Comparison of ENCODE assay signal across 21 mouse cellular contexts in genomic region chr15:12901197-12901570, GRCm38 (mm10).
DNase-seq lines count a peak whose midpoint lies in the region; ATAC-seq and TF ChIP-seq lines count a peak whose summit lies in the region.
"Had no signal": no experiment of that assay in that cellular context is flagged by ENCODE, and none has a peak within 500 bp of the region (broad histone marks: within the 10 kb centered on the region; RNA-seq: fewer than 3 reads in every experiment).

No protein-coding gene starts in this region.

- H3K4me1 ChIP-seq in forebrain, embryonic 15.5 days, result no peaks in the 10 kb centered on the region
- no peaks in the 10 kb centered on the region for H3K4me1 ChIP-seq in forebrain, embryonic 12.5 days
- H3K4me1 ChIP-seq in forebrain, embryonic 16.5 days (replicated peaks; ENCODE audit: control insufficient read depth, insufficient read depth, low read length), result no peaks in the 10 kb centered on the region
- no peaks in the 10 kb centered on the region for H3K4me1 ChIP-seq in midbrain, postnatal 0 days (ENCODE audit: insufficient read depth, low read length)
- H3K4me1 ChIP-seq: embryonic facial prominence, embryonic 13.5 days; heart, embryonic 15.5 days; hindbrain, embryonic 10.5 days; intestine, embryonic 15.5 days had no signal

- 0 out of 2 replicates have a peak, but pooled peaks have one; percentile 20 for ATAC-seq in forebrain, embryonic 15.5 days (replicated peaks)
- ATAC-seq in forebrain, embryonic 12.5 days (ENCODE audit: low FRiP score), result no peak
- peak; percentile 37; the same call in 1 of the 2 replicates for ATAC-seq in forebrain, embryonic 16.5 days
- peak; percentile 78; the same call in 1 of the 2 replicates for ATAC-seq in midbrain, postnatal 0 days (ENCODE audit: low FRiP score)
- ATAC-seq: intestine, embryonic 15.5 days; Patski had no signal

- DNase-seq in ZHBTc4 (ENCODE audit: low read depth, low spot score), result peak; percentile 41
- no peak for DNase-seq in midbrain, postnatal 0 days (ENCODE audit: low spot score)
- DNase-seq in lung, adult 18-20 months, result no peak
- no peak for DNase-seq in kidney, adult 18-20 months
- DNase-seq: adrenal gland, postnatal 10 days; cerebellum, adult 11-12 months; cerebellum, adult 9-11 months; cerebellum, postnatal 36 days; gastrocnemius, postnatal 10 days; heart, adult 2 months had no signal

- H3K9ac ChIP-seq in forebrain, embryonic 15.5 days (replicated peaks), result no peak overlapping the region
- no peak overlapping the region for H3K9ac ChIP-seq in forebrain, embryonic 12.5 days
- H3K9ac ChIP-seq in forebrain, embryonic 16.5 days (replicated peaks; ENCODE audit: low read depth, low read length), result no peak overlapping the region
- H3K9ac ChIP-seq in midbrain, postnatal 0 days (replicated peaks; ENCODE audit: low read length, poor library complexity, severe bottlenecking), result no peak overlapping the region
- H3K9ac ChIP-seq: embryonic facial prominence, embryonic 13.5 days; heart, embryonic 15.5 days; hindbrain, embryonic 14.5 days; intestine, embryonic 15.5 days had no signal

- H3K4me3 ChIP-seq in forebrain, embryonic 15.5 days, result no peak overlapping the region
- H3K4me3 ChIP-seq in forebrain, embryonic 12.5 days (replicated peaks), result no peak overlapping the region
- no peak overlapping the region for H3K4me3 ChIP-seq in forebrain, embryonic 16.5 days (replicated peaks; ENCODE audit: low read length)
- H3K4me3 ChIP-seq in midbrain, postnatal 0 days (ENCODE audit: low read depth, low read length), result no peak overlapping the region
- H3K4me3 ChIP-seq: embryonic facial prominence, embryonic 13.5 days; heart, adult 2 months; heart, embryonic 15.5 days; hindbrain, embryonic 10.5 days; intestine, embryonic 15.5 days had no signal

- 0 out of 2 replicates have a peak overlapping the region, but pooled peaks have one; percentile 27 for H3K27ac ChIP-seq in forebrain, embryonic 15.5 days (replicated peaks)
- H3K27ac ChIP-seq in forebrain, embryonic 12.5 days, result no peak overlapping the region
- no peak overlapping the region for H3K27ac ChIP-seq in forebrain, embryonic 16.5 days (ENCODE audit: low read length)
- no peak overlapping the region for H3K27ac ChIP-seq in midbrain, postnatal 0 days (ENCODE audit: low read depth, low read length)
- H3K27ac ChIP-seq: embryonic facial prominence, embryonic 13.5 days; heart, adult 2 months; heart, embryonic 15.5 days; hindbrain, embryonic 10.5 days; hindbrain, embryonic 14.5 days; intestine, embryonic 15.5 days had no signal

- no peaks in the 10 kb centered on the region for H3K27me3 ChIP-seq in forebrain, embryonic 15.5 days
- no peaks in the 10 kb centered on the region for H3K27me3 ChIP-seq in forebrain, embryonic 12.5 days
- no peaks in the 10 kb centered on the region for H3K27me3 ChIP-seq in forebrain, embryonic 16.5 days (replicated peaks; ENCODE audit: control insufficient read depth, insufficient read depth, low read length)
- no peaks in the 10 kb centered on the region for H3K27me3 ChIP-seq in midbrain, postnatal 0 days (ENCODE audit: insufficient read depth, low read length)
- H3K27me3 ChIP-seq: CH12.LX; embryonic facial prominence, embryonic 13.5 days; heart, embryonic 15.5 days; intestine, embryonic 15.5 days; Patski had no signal

- peaks cover 61% of the 10 kb centered on the region for H3K36me3 ChIP-seq in forebrain, embryonic 15.5 days
- peaks cover 81% of the 10 kb centered on the region for H3K36me3 ChIP-seq in forebrain, embryonic 12.5 days (replicated peaks)
- H3K36me3 ChIP-seq in forebrain, embryonic 16.5 days (ENCODE audit: control insufficient read depth, insufficient read depth), result peaks cover 28% of the 10 kb centered on the region
- peaks cover 21% of the 10 kb centered on the region for H3K36me3 ChIP-seq in midbrain, postnatal 0 days (ENCODE audit: insufficient read depth, low read length)

- 68% methylated on average over 8 of the region's 8 CpGs for WGBS in forebrain, embryonic 15.5 days
- 73% methylated on average over 8 of the region's 8 CpGs for WGBS in forebrain, embryonic 12.5 days
- WGBS in forebrain, embryonic 16.5 days, result 65% methylated on average over 8 of the region's 8 CpGs
- WGBS in midbrain, postnatal 0 days, result 54% methylated on average over 8 of the region's 8 CpGs

- TF ChIP-seq CTCF in midbrain, postnatal 0 days (IDR thresholded peaks at IDR 0.05), result no peak

- no peak overlapping the region for H3K4me2 ChIP-seq in forebrain, embryonic 15.5 days (replicated peaks)
- H3K4me2 ChIP-seq in forebrain, embryonic 12.5 days, result no peak overlapping the region
- no peak overlapping the region for H3K4me2 ChIP-seq in forebrain, embryonic 16.5 days (ENCODE audit: low read length)
- H3K4me2 ChIP-seq in midbrain, postnatal 0 days (ENCODE audit: low read depth, low read length, poor library complexity, severe bottlenecking), result no peak overlapping the region
- H3K4me2 ChIP-seq: embryonic facial prominence, embryonic 13.5 days; heart, embryonic 11.5 days; heart, embryonic 15.5 days; hindbrain, embryonic 14.5 days; intestine, embryonic 15.5 days had no signal

- H3K9me3 ChIP-seq in forebrain, embryonic 15.5 days, result no peaks in the 10 kb centered on the region
- H3K9me3 ChIP-seq in forebrain, embryonic 12.5 days, result no peaks in the 10 kb centered on the region
- no peaks in the 10 kb centered on the region for H3K9me3 ChIP-seq in forebrain, embryonic 16.5 days (ENCODE audit: control insufficient read depth, low read length)
- no peaks in the 10 kb centered on the region for H3K9me3 ChIP-seq in midbrain, postnatal 0 days (ENCODE audit: low read length)
- H3K9me3 ChIP-seq: embryonic facial prominence, embryonic 13.5 days; heart, embryonic 15.5 days; hindbrain, embryonic 10.5 days; intestine, embryonic 15.5 days had no signal
